Mouse (Mus musculus): ENCODE measurements around the gene Numbl. TPM values are rescaled to one million over a fixed set of nuclear protein-coding genes. Genes with fewer than 3 reads are reported as not detected.

The Numbl gene
- total and polyA plus RNA-seq, 3 experiments: 5.2 to 37.2 (median 13.3) TPM

- DNase-seq: no peak
These were observed 6.3 kb upstream of the Numbl start for GRCm38 (mm10) chr7:27251946-27252345.

- peak; percentile 23 for DNase-seq
These were observed 2.5 kb upstream of the Numbl start for GRCm38 (mm10) chr7:27255721-27256120.

GRCm38 (mm10) chr7:27257046-27257851, 984 bp upstream of the Numbl start:
- DNase-seq: peak; percentile 83

- DNase-seq: no peak
These were observed 405 bp upstream of the Numbl start for GRCm38 (mm10) chr7:27257852-27258204.

- no peak for DNase-seq
These were observed 1.1 kb downstream of the Numbl start for GRCm38 (mm10) chr7:27259271-27259721.

GRCm38 (mm10) chr7:27259771-27260170, 1.5 kb downstream of the Numbl start:
- no peak for DNase-seq

GRCm38 (mm10) chr7:27260856-27261255, 2.6 kb downstream of the Numbl start:
- no peak for DNase-seq

GRCm38 (mm10) chr7:27261888-27262287, 3.7 kb downstream of the Numbl start:
- no peak for DNase-seq

GRCm38 (mm10) chr7:27264761-27265160, 6.5 kb downstream of the Numbl start:
- no peak for DNase-seq

GRCm38 (mm10) chr7:27266515-27267128, 8.4 kb downstream of the Numbl start:
- no peak for DNase-seq

GRCm38 (mm10) chr7:27271423-27271822, 13.2 kb downstream of the Numbl start:
- DNase-seq: no peak

GRCm38 (mm10) chr7:27273739-27274351, 15.6 kb downstream of the Numbl start:
- DNase-seq: peak; percentile 28

- DNase-seq: no peak
These were observed 16.7 kb downstream of the Numbl start for GRCm38 (mm10) chr7:27274916-27275315.

GRCm38 (mm10) chr7:27276021-27276420, 17.8 kb downstream of the Numbl start:
- DNase-seq: no peak

GRCm38 (mm10) chr7:27277191-27277590, 19.0 kb downstream of the Numbl start:
- DNase-seq: no peak

- no peak for DNase-seq
These were observed 23.5 kb downstream of the Numbl start for GRCm38 (mm10) chr7:27281717-27282116.

- no peak for DNase-seq
These were observed 24.0 kb downstream of the Numbl start for GRCm38 (mm10) chr7:27282225-27282624.

GRCm38 (mm10) chr7:27284865-27285697, 26.8 kb downstream of the Numbl start:
- DNase-seq: peak; percentile 32

- DNase-seq: peak; percentile 64
These were observed 27.4 kb downstream of the Numbl start for GRCm38 (mm10) chr7:27285698-27286066.

GRCm38 (mm10) chr7:27288732-27289131, 30.5 kb downstream of the Numbl start:
- no peak for DNase-seq

- no peak for DNase-seq
These were observed 32.3 kb downstream of the Numbl start for GRCm38 (mm10) chr7:27290555-27290954.

GRCm38 (mm10) chr7:27291795-27292466, 33.7 kb downstream of the Numbl start:
- DNase-seq: no peak
